Mouse (Mus musculus): ENCODE results near the gene Jrkl.

GRCm38 (mm10) chr9:13256726-13257125, 11.1 kb upstream of the Jrkl start:
- TF ChIP-seq CTCF (IDR thresholded peaks at IDR 0.05; ENCODE audit: extremely low read depth, insufficient read length, insufficient replicate concordance, low read depth, low read length) (no peak), POLR2A (IDR thresholded peaks at IDR 0.05; ENCODE audit: low read depth, low read length) (no peak)
